Mouse (Mus musculus): ENCODE results near the gene Jmjd8. TPM values are rescaled to one million over a fixed set of nuclear protein-coding genes. Genes with fewer than 3 reads are reported as not detected.

Gene Jmjd8
- polyA plus RNA-seq, 1 experiment from 2014 or later = 47.2 TPM

GRCm38 (mm10) chr17:25809606-25810340, 18.9 kb upstream of the Jmjd8 start:
- H3K4me1 ChIP-seq = peaks cover 22% of the 10 kb centered on the region
- H3K4me2 ChIP-seq = peak overlapping the region; percentile 94
- WGBS = 8% methylated on average over 25 of the region's 25 CpGs
- H3K9ac ChIP-seq = peak overlapping the region; percentile 37; the same call in 1 of the 2 replicates
- ATAC-seq (ENCODE audit: insufficient number of reproducible peaks, low FRiP score, low TSS enrichment, low read depth) = no peak
- no peaks in the 10 kb centered on the region for H3K36me3 ChIP-seq
- no peak overlapping the region for H3K27ac ChIP-seq
- peak overlapping the region; percentile 60 for H3K4me3 ChIP-seq
- H3K27me3 ChIP-seq = peaks cover 67% of the 10 kb centered on the region
- H3K9me3 ChIP-seq = no peaks in the 10 kb centered on the region

GRCm38 (mm10) chr17:25810890-25811289, 17.8 kb upstream of the Jmjd8 start:
- no peaks in the 10 kb centered on the region for H3K9me3 ChIP-seq
- no peaks in the 10 kb centered on the region for H3K36me3 ChIP-seq
- no peak for ATAC-seq (ENCODE audit: insufficient number of reproducible peaks, low FRiP score, low TSS enrichment, low read depth)
- peaks cover 72% of the 10 kb centered on the region for H3K27me3 ChIP-seq
- H3K4me3 ChIP-seq = no peak overlapping the region
- WGBS = 71% methylated on average over 4 of the region's 4 CpGs
- peaks cover 22% of the 10 kb centered on the region for H3K4me1 ChIP-seq
- no peak overlapping the region for H3K27ac ChIP-seq
- no peak overlapping the region for H3K9ac ChIP-seq
- H3K4me2 ChIP-seq = no peak overlapping the region

GRCm38 (mm10) chr17:25813471-25813870, 15.2 kb upstream of the Jmjd8 start:
- no peak for ATAC-seq (ENCODE audit: insufficient number of reproducible peaks, low FRiP score, low TSS enrichment, low read depth)
- 2% methylated on average over 20 of the region's 20 CpGs for WGBS
- peaks cover 86% of the 10 kb centered on the region for H3K27me3 ChIP-seq

GRCm38 (mm10) chr17:25817662-25818061, 11.0 kb upstream of the Jmjd8 start:
- H3K4me2 ChIP-seq = no peak overlapping the region
- no peaks in the 10 kb centered on the region for H3K9me3 ChIP-seq
- no peak overlapping the region for H3K27ac ChIP-seq
- no peak for ATAC-seq (ENCODE audit: insufficient number of reproducible peaks, low FRiP score, low TSS enrichment, low read depth)
- peaks cover 78% of the 10 kb centered on the region for H3K27me3 ChIP-seq
- H3K4me1 ChIP-seq = peaks cover 8% of the 10 kb centered on the region
- WGBS = 75% methylated on average over 11 of the region's 11 CpGs
- H3K9ac ChIP-seq = no peak overlapping the region
- no peak overlapping the region for H3K4me3 ChIP-seq
- no peaks in the 10 kb centered on the region for H3K36me3 ChIP-seq

More at GRCm38 (mm10) chr17:25813471-25813870, 15.2 kb upstream of the Jmjd8 start:
- Histone ChIP-seq H3K36me3 (no peaks in the 10 kb centered on the region), H3K9me3 (no peaks in the 10 kb centered on the region), H3K4me1 (peaks cover 19% of the 10 kb centered on the region), H3K4me3 (no peak overlapping the region), H3K27ac (no peak overlapping the region), H3K9ac (no peak overlapping the region), H3K4me2 (no peak overlapping the region)

- Histone ChIP-seq H3K9me3 (no peaks in the 10 kb centered on the region), H3K4me2 (peak overlapping the region; percentile 38), H3K4me3 (peak overlapping the region; percentile 19), H3K27ac (no peak overlapping the region), H3K9ac (no peak overlapping the region), H3K36me3 (no peaks in the 10 kb centered on the region), H3K4me1 (peaks cover 10% of the 10 kb centered on the region), H3K27me3 (peaks cover 68% of the 10 kb centered on the region)
- 7% methylated on average over 46 of the region's 46 CpGs for WGBS
- peak; percentile 38; the same call in 1 of the 2 replicates for ATAC-seq (ENCODE audit: insufficient number of reproducible peaks, low FRiP score, low TSS enrichment, low read depth)
These were observed 9.6 kb upstream of the Jmjd8 start for GRCm38 (mm10) chr17:25818851-25819780.

GRCm38 (mm10) chr17:25823452-25823851, 5.2 kb upstream of the Jmjd8 start, which contains the start of gene Wdr24:
Wdr24 (plus strand) TSS chr17:25823627.
- H3K36me3 ChIP-seq = peaks cover 26% of the 10 kb centered on the region
- peaks cover 34% of the 10 kb centered on the region for H3K27me3 ChIP-seq

GRCm38 (mm10) chr17:25824362-25825142, 4.1 kb upstream of the Jmjd8 start:
- H3K4me3 ChIP-seq = peak overlapping the region; percentile 64
- H3K4me1 ChIP-seq = peaks cover 39% of the 10 kb centered on the region
- H3K4me2 ChIP-seq = peak overlapping the region; percentile 89
- no peaks in the 10 kb centered on the region for H3K9me3 ChIP-seq
- 71% methylated on average over 16 of the region's 17 CpGs for WGBS
- H3K27ac ChIP-seq = no peak overlapping the region
- 0 out of 2 replicates have a peak overlapping the region, but pooled peaks have one; percentile 52 for H3K9ac ChIP-seq
- no peak for ATAC-seq (ENCODE audit: insufficient number of reproducible peaks, low FRiP score, low TSS enrichment, low read depth)
- peaks cover 26% of the 10 kb centered on the region for H3K36me3 ChIP-seq
- peaks cover 23% of the 10 kb centered on the region for H3K27me3 ChIP-seq

More at GRCm38 (mm10) chr17:25823452-25823851, 5.2 kb upstream of the Jmjd8 start, which contains the start of gene Wdr24:
- H3K9ac ChIP-seq = peak within 1 kb of the TSS; percentile 52
- no peak for ATAC-seq (ENCODE audit: insufficient number of reproducible peaks, low FRiP score, low TSS enrichment, low read depth)
- peak within 1 kb of the TSS; percentile 89 for H3K4me2 ChIP-seq
- peak within 1 kb of the TSS; percentile 74 for H3K27ac ChIP-seq
- peaks cover 40% of the 10 kb centered on the region for H3K4me1 ChIP-seq
- H3K4me3 ChIP-seq = peak within 1 kb of the TSS; percentile 64
- WGBS = under 1% methylated on average over 18 of the region's 18 CpGs
- no peaks in the 10 kb centered on the region for H3K9me3 ChIP-seq

- WGBS = 88% methylated on average over 6 of the region's 6 CpGs
- Histone ChIP-seq H3K27ac (no peak overlapping the region), H3K27me3 (peaks cover 15% of the 10 kb centered on the region), H3K4me2 (no peak overlapping the region), H3K9ac (no peak overlapping the region), H3K9me3 (no peaks in the 10 kb centered on the region), H3K4me3 (no peak overlapping the region), H3K36me3 (peaks cover 29% of the 10 kb centered on the region), H3K4me1 (peaks cover 47% of the 10 kb centered on the region)
- no peak for ATAC-seq (ENCODE audit: insufficient number of reproducible peaks, low FRiP score, low TSS enrichment, low read depth)
These were observed 3.4 kb upstream of the Jmjd8 start for GRCm38 (mm10) chr17:25825311-25825710.

GRCm38 (mm10) chr17:25825984-25826570, 2.6 kb upstream of the Jmjd8 start:
- H3K4me3 ChIP-seq = no peak overlapping the region
- no peak overlapping the region for H3K9ac ChIP-seq
- H3K4me1 ChIP-seq = peaks cover 54% of the 10 kb centered on the region
- no peaks in the 10 kb centered on the region for H3K9me3 ChIP-seq
- peaks cover 37% of the 10 kb centered on the region for H3K36me3 ChIP-seq
- no peak overlapping the region for H3K4me2 ChIP-seq
- WGBS = 95% methylated on average over 27 of the region's 27 CpGs
- peaks cover 9% of the 10 kb centered on the region for H3K27me3 ChIP-seq
- no peak for ATAC-seq (ENCODE audit: insufficient number of reproducible peaks, low FRiP score, low TSS enrichment, low read depth)
- H3K27ac ChIP-seq = no peak overlapping the region

GRCm38 (mm10) chr17:25827011-25827410, 1.7 kb upstream of the Jmjd8 start:
- peaks cover 1% of the 10 kb centered on the region; the same call in 1 of the 2 replicates for H3K27me3 ChIP-seq
- H3K4me1 ChIP-seq = peaks cover 64% of the 10 kb centered on the region
- no peak overlapping the region for H3K4me2 ChIP-seq
- no peak for ATAC-seq (ENCODE audit: insufficient number of reproducible peaks, low FRiP score, low TSS enrichment, low read depth)
- no peaks in the 10 kb centered on the region for H3K9me3 ChIP-seq
- H3K27ac ChIP-seq = no peak overlapping the region
- no peak overlapping the region for H3K9ac ChIP-seq
- WGBS = 96% methylated on average over 13 of the region's 13 CpGs
- H3K4me3 ChIP-seq = no peak overlapping the region
- H3K36me3 ChIP-seq = peaks cover 42% of the 10 kb centered on the region
